Mouse (Mus musculus) megakaryocyte, embryonic 14.5 days (primary cell): ENCODE results near the gene Pef1.

Experiments used
- FLI1 ChIP-seq: IDR thresholded peaks from 2 replicates; pipeline ENCODE4 v1.6.1; 2012; ENCODE audit warnings: low read length, inconsistent platforms, mixed read lengths
- GATA1 ChIP-seq: IDR thresholded peaks from 3 replicates; pipeline ENCODE4 v1.6.1; 2012; ENCODE audit warnings: mixed read lengths, low read length, inconsistent platforms, borderline replicate concordance

- TF ChIP-seq GATA1 (no peak), FLI1 (no peak)
Observed at GRCm38 (mm10) chr4:130102111-130102651, at the start of gene Pef1.
